Mouse (Mus musculus): ENCODE measurements around the gene Serpina3m. TPM values are rescaled to one million over a fixed set of nuclear protein-coding genes. Genes with fewer than 3 reads are reported as not detected.

Gene Serpina3m
- total RNA-seq, 2 experiments from 2014 or later, result 0.20 TPM; not detected in 1

Other genes with a start within 250 kb of the Serpina3m start
- gene Serpina5, start 237.4 kb upstream of the Serpina3m start, total RNA-seq (2021), result not detected
- not detected for gene Serpina3a, start 225.8 kb upstream of the Serpina3m start, total RNA-seq (2021)
- not detected for gene Serpina3b, start 210.5 kb upstream of the Serpina3m start, total RNA-seq (2021)
- 1 to 10 TPM; 1.2 to 1.4 TPM for gene Serpina3c, start 184.6 kb upstream of the Serpina3m start, total RNA-seq (2021)
- not detected for gene Serpina3f, start 123.9 kb upstream of the Serpina3m start, total RNA-seq (2021)
- not detected for gene Serpina3g, start 102.2 kb upstream of the Serpina3m start, total RNA-seq (2021)
- gene Serpina3i, start 75.4 kb upstream of the Serpina3m start, total RNA-seq (2021), result not detected
- not detected for gene Serpina3j, start 23.9 kb upstream of the Serpina3m start, total RNA-seq (2021)
- under 1 TPM; 0.15 to 0.79 TPM for gene Serpina3k, start within 50 bp of the Serpina3m start, total RNA-seq (2021)
- 1 to 10 TPM; 2.4 to 6.0 TPM for gene Serpina3n, start 68.2 kb downstream of the Serpina3m start, total RNA-seq (2021)
- gene Gsc, start 134.8 kb downstream of the Serpina3m start, total RNA-seq (2021), result not detected

Measured in gastrocnemius, postnatal 36 days (tissue).